Mouse (Mus musculus) liver, adult 2 months (tissue): ENCODE measurements at regions not wholly inside any gene's neighbourhood (a gene's known extent, or its start where the extent isn't known, plus 50 kb on each side); places are given as distances from the start of the nearest gene placed in this dataset.

Experiments
- CTCF ChIP-seq: fragments of 200-500 bp; IDR thresholded peaks from 2 replicates; pipeline ENCODE4 v1.5.1; 2011; ENCODE audit warnings: low read depth, low read length, control low read depth
- POLR2A ChIP-seq: fragments of 200-500 bp; IDR thresholded peaks from 2 replicates; pipeline ENCODE4 v1.6.1; 2011; ENCODE audit warnings: low read length, control low read depth; ENCODE audit not compliant: insufficient read depth; ENCODE audit errors: extremely low read depth

DNA sequence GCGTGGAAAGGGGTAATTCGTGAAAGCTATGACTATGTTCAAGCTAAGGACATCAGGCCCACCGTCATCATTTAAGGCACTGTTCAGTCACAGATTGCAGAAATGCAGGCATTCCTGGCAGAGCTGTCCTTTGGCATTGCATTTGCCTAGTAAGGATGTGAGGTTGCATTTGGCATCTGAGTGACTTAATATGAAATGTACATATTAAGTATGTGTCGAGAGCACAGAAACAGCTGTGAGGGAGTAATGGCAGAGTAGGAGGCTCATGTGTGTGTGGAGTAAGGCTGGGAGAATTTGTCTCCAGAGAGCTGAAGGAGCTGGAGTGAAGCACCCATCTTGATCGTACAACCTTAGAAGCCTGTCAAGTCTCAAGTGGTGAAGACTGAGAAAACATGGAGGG, 316.4 kb downstream of the Nucb2 start:
- no peak for TF ChIP-seq CTCF
- TF ChIP-seq POLR2A: no peak
